Mouse (Mus musculus) macrophage (primary cell): ENCODE measurements around the gene Clp1. TPM values are rescaled to one million over a fixed set of nuclear protein-coding genes. Genes with fewer than 3 reads are reported as not detected.

Experiments used
- H3K27ac ChIP-seq: fragments of 350-480 bp; formaldehyde crosslinking; 2 replicates; pipeline ENCODE4 v1.9.0; 2021
- H3K36me3 ChIP-seq: fragments of 350-480 bp; formaldehyde crosslinking; 2 replicates; pipeline ENCODE4 v1.9.0; 2021; ENCODE audit errors: inconsistent target
- H3K4me3 ChIP-seq: fragments of 350-480 bp; formaldehyde crosslinking; 2 replicates; pipeline ENCODE4 v1.9.0; 2021; ENCODE audit errors: inconsistent target
- H3K79me2 ChIP-seq: fragments of 350-480 bp; formaldehyde crosslinking; 2 replicates; pipeline ENCODE4 v1.9.0; 2021; ENCODE audit errors: inconsistent target
- WGBS: methylation state at CpG from one replicate; pipeline ENCODE4 v1.1.7; 2026; ENCODE audit warnings: inconsistent platforms; ENCODE audit not compliant: missing documents; 5-methylcytosine and 5-hydroxymethylcytosine counted together
- polyA plus RNA-seq: library from polyadenylated mRNA; stranded (reverse); fragments of 250-400 nt; gene quantifications from 3 replicates; pipeline ENCODE4 v1.2.4, GENCODE M21; 2018; ENCODE audit warnings: inconsistent platforms

Clp1 gene
- polyA plus RNA-seq, 1 experiment from 2014 or later: 8.7 TPM

DNA sequence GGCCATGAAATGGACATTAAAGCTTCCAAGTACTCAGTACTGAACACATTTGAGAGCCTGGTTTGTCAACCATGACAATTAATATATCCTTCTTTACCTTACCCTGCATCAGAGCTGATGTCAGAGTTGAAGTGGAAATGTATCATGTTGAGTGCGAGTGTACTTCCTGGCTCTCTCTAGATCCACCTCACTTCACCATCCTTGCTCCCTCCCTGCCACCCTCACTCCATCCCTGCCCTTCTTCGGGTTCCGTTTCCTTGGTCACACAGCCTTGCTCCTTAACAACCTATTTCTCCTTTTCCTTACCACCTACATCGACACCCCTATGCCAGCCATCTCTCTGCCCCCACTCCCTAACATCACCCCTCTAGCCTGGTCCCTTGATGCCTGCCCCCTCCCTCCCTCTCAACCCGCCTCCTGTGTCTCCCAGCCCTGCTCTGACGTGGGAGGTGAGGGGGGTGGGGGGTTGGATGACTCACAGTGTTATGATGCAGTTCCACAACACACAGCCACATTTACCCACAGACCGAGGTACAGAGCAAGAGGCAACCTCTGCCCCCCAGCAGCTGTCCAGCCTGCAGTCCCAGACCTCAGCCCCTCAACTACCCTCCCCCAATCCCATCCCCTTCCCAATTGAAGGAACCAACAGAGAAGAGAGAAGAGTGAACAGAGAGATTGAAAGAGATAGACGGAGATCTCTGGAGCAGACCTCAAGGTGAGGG, 6.6 kb upstream of the Clp1 start, which contains the start of gene Ypel4:
Ypel4 (plus strand) TSS at position 480 of the 722 bp plus-strand sequence.
- Histone ChIP-seq H3K27ac (no peak within 1 kb of the TSS), H3K36me3 (no peaks in the 10 kb centered on the region), H3K79me2 (no peaks in the 10 kb centered on the region), H3K4me3 (no peak within 1 kb of the TSS; the same call in 1 of the 2 replicates)
- 5% methylated on average over 8 of the region's 8 CpGs for WGBS

DNA sequence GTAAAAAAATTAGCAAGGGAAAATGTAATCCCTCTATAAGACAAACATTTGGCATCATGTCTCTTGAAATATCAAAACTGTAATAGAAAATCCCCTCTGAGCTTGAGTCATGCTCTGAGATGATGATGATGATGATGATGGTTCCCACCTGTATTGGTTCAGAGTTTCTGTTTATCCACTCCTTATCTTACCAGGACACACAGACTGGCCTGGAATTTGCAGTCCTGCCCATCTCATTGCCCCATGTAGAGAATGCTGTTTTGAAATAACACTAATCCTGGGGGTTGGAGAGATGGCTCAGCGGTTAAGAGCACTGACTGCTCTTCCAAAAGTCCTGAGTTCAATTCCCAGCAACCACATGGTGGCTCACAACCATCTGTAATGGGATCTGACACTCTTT, 5.2 kb upstream of the Clp1 start:
- Histone ChIP-seq H3K79me2 (no peaks in the 10 kb centered on the region), H3K36me3 (no peaks in the 10 kb centered on the region), H3K27ac (no peak overlapping the region), H3K4me3 (no peak overlapping the region)
- WGBS: 100% methylated on average over 1 of the region's 1 CpGs

- no peak overlapping the region for H3K27ac ChIP-seq
- H3K4me3 ChIP-seq: no peak overlapping the region
- WGBS: 86% methylated on average over 3 of the region's 3 CpGs
- H3K36me3 ChIP-seq: no peaks in the 10 kb centered on the region
- H3K79me2 ChIP-seq: peaks cover 9% of the 10 kb centered on the region
Measured at GRCm38 (mm10) chr2:84731206-84731605, 4.1 kb upstream of the Clp1 start.

DNA sequence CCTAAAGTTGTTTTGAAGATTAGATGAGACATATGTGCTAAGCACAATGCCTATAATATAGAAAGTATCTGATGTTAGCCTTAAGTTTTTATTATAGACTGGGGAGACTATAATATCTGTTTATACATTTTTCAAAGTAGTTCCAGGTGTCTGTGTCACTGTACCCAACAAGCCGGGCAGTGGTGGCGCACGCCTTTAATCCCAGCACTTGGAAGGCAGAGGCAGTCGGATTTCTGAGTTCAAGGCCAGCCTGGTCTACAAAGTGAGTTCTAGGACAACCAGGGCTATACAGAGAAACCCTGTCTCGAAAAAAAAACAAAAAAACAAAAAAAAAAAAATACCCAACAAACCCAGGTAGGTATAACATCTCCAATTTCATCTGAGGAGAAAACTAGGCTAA, 1.0 kb upstream of the Clp1 start:
- peak overlapping the region; percentile 81; the same call in 1 of the 2 replicates for H3K4me3 ChIP-seq
- H3K27ac ChIP-seq: peak overlapping the region; percentile 78
- peaks cover 14% of the 10 kb centered on the region; the same call in 1 of the 2 replicates for H3K36me3 ChIP-seq
- peaks cover 39% of the 10 kb centered on the region for H3K79me2 ChIP-seq
- 92% methylated on average over 5 of the region's 5 CpGs for WGBS

GRCm38 (mm10) chr2:84726716-84727115, 434 bp downstream of the Clp1 start:
- WGBS: 2% methylated on average over 9 of the region's 9 CpGs
- Histone ChIP-seq H3K36me3 (peaks cover 17% of the 10 kb centered on the region; the same call in 1 of the 2 replicates), H3K27ac (peak overlapping the region; percentile 78), H3K79me2 (peaks cover 49% of the 10 kb centered on the region), H3K4me3 (peak overlapping the region; percentile 81)

GRCm38 (mm10) chr2:84725770-84726169, 1.4 kb downstream of the Clp1 start:
- H3K4me3 ChIP-seq: peak overlapping the region; percentile 81; the same call in 1 of the 2 replicates
- no peak overlapping the region for H3K27ac ChIP-seq
- WGBS: 92% methylated on average over 10 of the region's 10 CpGs
- H3K36me3 ChIP-seq: peaks cover 17% of the 10 kb centered on the region; the same call in 1 of the 2 replicates
- H3K79me2 ChIP-seq: peaks cover 49% of the 10 kb centered on the region

DNA sequence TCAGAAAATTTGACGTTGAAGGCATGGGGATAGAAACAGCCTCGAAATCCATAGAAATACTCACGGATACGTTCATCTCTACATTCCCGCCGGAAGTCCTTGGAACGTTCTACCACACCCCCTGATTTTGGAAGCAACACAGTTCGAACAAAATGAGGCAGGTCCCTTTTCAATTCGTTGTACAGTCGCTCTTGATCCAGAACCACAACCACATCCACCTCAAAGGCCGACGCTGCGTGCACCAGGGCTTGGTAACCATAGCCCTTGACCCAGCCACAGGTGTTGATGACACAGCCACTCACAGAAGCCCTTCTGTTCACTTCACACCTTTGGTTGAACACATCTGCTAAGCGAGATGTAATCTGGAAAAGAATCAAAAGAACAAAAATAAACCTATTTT, 3.3 kb downstream of the Clp1 start:
- H3K36me3 ChIP-seq: peaks cover 17% of the 10 kb centered on the region; the same call in 1 of the 2 replicates
- H3K27ac ChIP-seq: no peak overlapping the region
- no peak overlapping the region for H3K4me3 ChIP-seq
- peaks cover 49% of the 10 kb centered on the region for H3K79me2 ChIP-seq
- WGBS: 92% methylated on average over 13 of the region's 14 CpGs

DNA sequence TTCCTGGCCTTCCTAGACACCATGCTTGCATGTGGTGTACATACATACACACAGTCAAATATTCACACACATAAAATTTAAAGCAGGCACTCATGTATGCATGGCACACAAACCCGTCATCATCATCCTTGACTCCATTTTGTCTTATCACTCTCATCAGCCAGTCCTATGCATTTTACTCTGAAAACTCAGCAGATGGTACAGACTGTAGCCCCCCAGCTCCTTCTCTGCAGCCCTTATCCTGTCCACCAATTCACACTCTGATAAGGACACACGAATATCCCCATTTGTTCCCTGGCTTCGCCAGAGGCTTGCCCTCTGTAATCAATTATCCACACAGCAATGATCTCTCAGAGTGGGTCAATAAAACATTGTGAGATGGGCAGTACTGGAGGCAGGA, 6.0 kb downstream of the Clp1 start:
- no peak overlapping the region for H3K27ac ChIP-seq
- peaks cover 39% of the 10 kb centered on the region for H3K79me2 ChIP-seq
- peaks cover 17% of the 10 kb centered on the region; the same call in 1 of the 2 replicates for H3K36me3 ChIP-seq
- H3K4me3 ChIP-seq: no peak overlapping the region
- 92% methylated on average over 3 of the region's 3 CpGs for WGBS

DNA sequence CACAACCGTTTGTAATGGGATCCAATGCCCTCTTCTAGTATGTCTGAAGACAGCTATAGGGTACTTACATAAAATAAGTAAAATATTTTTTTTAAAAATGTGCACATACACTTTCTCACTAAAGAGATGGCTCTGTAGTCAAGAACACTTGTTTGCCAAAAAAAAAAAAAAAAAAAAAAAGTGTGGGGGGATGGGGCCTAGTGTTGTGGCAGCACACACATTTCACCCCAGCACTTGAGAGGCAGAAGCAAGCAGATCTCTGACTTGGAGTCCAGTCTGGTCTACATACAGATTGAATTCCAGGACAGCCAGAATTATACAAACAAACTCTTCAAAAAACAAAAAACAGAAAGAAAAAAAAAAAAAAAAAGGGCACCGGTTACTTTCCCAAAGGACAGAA, 6.4 kb downstream of the Clp1 start:
- Histone ChIP-seq H3K27ac (no peak overlapping the region), H3K79me2 (peaks cover 35% of the 10 kb centered on the region), H3K4me3 (no peak overlapping the region), H3K36me3 (peaks cover 17% of the 10 kb centered on the region; the same call in 1 of the 2 replicates)
- WGBS: 83% methylated on average over 1 of the region's 2 CpGs

DNA sequence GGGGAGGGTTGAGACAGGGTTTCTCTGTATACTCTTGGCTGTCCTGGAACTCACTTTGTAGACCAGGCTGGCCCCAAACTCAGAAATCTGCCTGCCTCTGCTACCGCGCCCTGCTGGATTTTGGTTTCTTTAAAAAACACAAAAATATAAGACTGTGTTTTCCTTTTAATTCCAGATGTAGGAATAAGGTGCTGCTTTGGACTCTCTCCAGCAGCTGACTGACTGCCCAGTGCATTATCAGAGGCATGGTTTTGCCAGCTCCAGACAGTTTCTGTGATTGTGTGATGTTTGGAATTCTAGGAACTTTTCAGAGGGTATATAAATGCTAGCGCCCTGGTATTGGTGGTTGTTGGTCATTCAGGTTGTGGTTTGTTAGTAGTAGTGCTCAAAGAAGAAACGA, 9.8 kb downstream of the Clp1 start:
- no peak overlapping the region for H3K4me3 ChIP-seq
- no peak overlapping the region for H3K27ac ChIP-seq
- H3K79me2 ChIP-seq: peaks cover 25% of the 10 kb centered on the region
- WGBS: 92% methylated on average over 4 of the region's 4 CpGs
- no peaks in the 10 kb centered on the region for H3K36me3 ChIP-seq

- Histone ChIP-seq H3K79me2 (peaks cover 27% of the 10 kb centered on the region), H3K4me3 (peak overlapping the region; percentile 59), H3K36me3 (no peaks in the 10 kb centered on the region), H3K27ac (peak overlapping the region; percentile 83)
- WGBS: 31% methylated on average over 9 of the region's 9 CpGs
Measured at GRCm38 (mm10) chr2:84716423-84717355, 10.5 kb downstream of the Clp1 start.

DNA sequence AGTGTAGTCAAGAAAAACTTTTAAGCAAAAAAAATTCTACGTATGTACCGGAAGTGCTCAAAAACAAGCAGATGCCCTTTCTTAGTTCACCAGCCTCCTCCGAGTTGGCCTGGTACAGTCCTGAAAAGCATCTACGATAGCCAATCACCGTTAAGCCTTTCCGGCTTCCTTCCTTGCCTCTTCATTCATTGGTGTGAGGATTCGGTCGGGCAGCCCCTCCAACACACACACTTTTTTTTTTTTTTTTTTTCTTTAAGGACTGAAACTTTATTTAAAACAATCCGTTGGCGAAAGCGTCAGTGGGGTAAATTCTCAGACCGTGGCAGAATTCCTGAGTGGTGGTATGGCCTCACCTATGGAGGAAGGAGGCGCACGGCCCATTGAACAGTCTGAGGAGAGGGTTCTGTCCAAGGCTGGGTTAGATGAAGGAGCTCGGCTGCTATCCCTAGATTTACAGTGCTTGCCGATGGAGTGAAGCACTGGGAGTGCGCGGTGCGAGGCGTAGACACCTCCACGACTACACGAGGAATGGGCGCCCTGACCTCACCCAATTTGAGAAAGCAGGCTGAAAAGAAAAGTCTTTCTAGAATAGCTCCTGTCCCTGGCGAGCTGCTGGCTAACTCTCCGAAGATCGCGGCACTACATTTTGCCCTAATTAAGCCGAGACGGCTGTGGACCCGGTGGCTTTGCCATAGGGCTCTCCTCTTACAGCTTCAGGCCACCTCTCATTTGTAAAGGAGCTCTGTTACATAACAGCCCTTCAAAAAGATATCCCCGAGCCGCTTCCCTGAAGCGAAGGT, 11.4 kb downstream of the Clp1 start:
- Histone ChIP-seq H3K36me3 (peaks cover 2% of the 10 kb centered on the region; the same call in 1 of the 2 replicates), H3K27ac (peak overlapping the region; percentile 83), H3K79me2 (peaks cover 37% of the 10 kb centered on the region), H3K4me3 (peak overlapping the region; percentile 59)
- 2% methylated on average over 33 of the region's 33 CpGs for WGBS

GRCm38 (mm10) chr2:84714811-84715561, 12.2 kb downstream of the Clp1 start, which contains the start of gene Zdhhc5:
Gene Zdhhc5 (minus strand): TSS chr2:84715180.
- H3K4me3 ChIP-seq: peak within 1 kb of the TSS; percentile 91
- H3K36me3 ChIP-seq: peaks cover 9% of the 10 kb centered on the region; the same call in 1 of the 2 replicates
- WGBS: under 1% methylated on average over 105 of the region's 107 CpGs
- peak within 1 kb of the TSS; percentile 83 for H3K27ac ChIP-seq
- peaks cover 44% of the 10 kb centered on the region for H3K79me2 ChIP-seq
